Mouse (Mus musculus) brain, adult 2 months (tissue): Measurements from ENCODE around the gene Cdh4.

ENCODE experiments used
- DNase-seq: peaks from one replicate; pipeline ENCODE4 v3.0.0; 2011; ENCODE audit warnings: low read depth, low spot score

The Cdh4 gene

GRCm38 (mm10) chr2:179591661-179592060 lies 149.4 kb downstream of the Cdh4 start:
- DNase-seq = peak; percentile 47

GRCm38 (mm10) chr2:179595013-179595412 lies 152.8 kb downstream of the Cdh4 start:
- DNase-seq = peak; percentile 22

GRCm38 (mm10) chr2:179598886-179599285 lies 156.7 kb downstream of the Cdh4 start:
- peak; percentile 68 for DNase-seq

- peak; percentile 43 for DNase-seq
Measured at GRCm38 (mm10) chr2:179599886-179600285, 157.7 kb downstream of the Cdh4 start.

GRCm38 (mm10) chr2:179600347-179600746 lies 158.1 kb downstream of the Cdh4 start:
- DNase-seq = no peak

GRCm38 (mm10) chr2:179601167-179601566 lies 158.9 kb downstream of the Cdh4 start:
- DNase-seq = no peak

- no peak for DNase-seq
Measured at GRCm38 (mm10) chr2:179604746-179605145, 162.5 kb downstream of the Cdh4 start.

GRCm38 (mm10) chr2:179605255-179605654 lies 163.0 kb downstream of the Cdh4 start:
- no peak for DNase-seq

GRCm38 (mm10) chr2:179606341-179606740 lies 164.1 kb downstream of the Cdh4 start:
- no peak for DNase-seq

- DNase-seq = no peak
Measured at GRCm38 (mm10) chr2:179615906-179616305, 173.7 kb downstream of the Cdh4 start.

GRCm38 (mm10) chr2:179623643-179624473 lies 181.6 kb downstream of the Cdh4 start:
- DNase-seq = no peak

- no peak for DNase-seq
Measured at GRCm38 (mm10) chr2:179627563-179627962, 185.3 kb downstream of the Cdh4 start.

- DNase-seq = no peak
Measured at GRCm38 (mm10) chr2:179630720-179631119, 188.5 kb downstream of the Cdh4 start.

- peak; percentile 81 for DNase-seq
Measured at GRCm38 (mm10) chr2:179640576-179641301, 198.5 kb downstream of the Cdh4 start.

GRCm38 (mm10) chr2:179648573-179649263 lies 206.5 kb downstream of the Cdh4 start:
- DNase-seq = peak; percentile 83

GRCm38 (mm10) chr2:179649370-179649769 lies 207.1 kb downstream of the Cdh4 start:
- DNase-seq = no peak

GRCm38 (mm10) chr2:179650168-179650567 lies 207.9 kb downstream of the Cdh4 start:
- no peak for DNase-seq

GRCm38 (mm10) chr2:179655506-179655905 lies 213.3 kb downstream of the Cdh4 start:
- DNase-seq = no peak

GRCm38 (mm10) chr2:179659254-179659653 lies 217.0 kb downstream of the Cdh4 start:
- no peak for DNase-seq

- no peak for DNase-seq
Measured at GRCm38 (mm10) chr2:179661998-179662714, 219.9 kb downstream of the Cdh4 start.

GRCm38 (mm10) chr2:179662739-179663138 lies 220.5 kb downstream of the Cdh4 start:
- DNase-seq = no peak

GRCm38 (mm10) chr2:179663652-179664051 lies 221.4 kb downstream of the Cdh4 start:
- DNase-seq = no peak
